Comparison of ENCODE assay signal across 16 mouse cellular contexts in genomic region chr5:68264206-68264605, GRCm38 (mm10).
"Had no signal": no experiment of that assay in that cellular context is flagged by ENCODE, and none has a peak within 500 bp of the region (broad histone marks: within the 10 kb centered on the region; RNA-seq: fewer than 3 reads in every experiment).

No protein-coding gene starts in this region.

- H3K4me3 ChIP-seq: liver, embryonic 12.5 days; midbrain, embryonic 10.5 days; midbrain, embryonic 12.5 days; myocyte; neural tube, embryonic 13.5 days; neural tube, embryonic 15.5 days; stomach, embryonic 15.5 days had no signal

- ATAC-seq: liver, embryonic 12.5 days; midbrain, embryonic 16.5 days had no signal

- H3K4me2 ChIP-seq: liver, embryonic 12.5 days; midbrain, embryonic 12.5 days; neural tube, embryonic 13.5 days; neural tube, embryonic 15.5 days; stomach, embryonic 15.5 days had no signal

- H3K27ac ChIP-seq: liver, embryonic 12.5 days; liver, embryonic 14.5 days; midbrain, embryonic 10.5 days; midbrain, embryonic 12.5 days; neural tube, embryonic 13.5 days; neural tube, embryonic 15.5 days; stomach, embryonic 15.5 days; stomach, postnatal 0 days had no signal

- H3K4me1 ChIP-seq: liver, embryonic 12.5 days; midbrain, embryonic 12.5 days; neural tube, embryonic 13.5 days; neural tube, embryonic 15.5 days; stomach, embryonic 15.5 days had no signal

- H3K9ac ChIP-seq: liver, embryonic 12.5 days; liver, embryonic 14.5 days; midbrain, embryonic 12.5 days; neural tube, embryonic 13.5 days; neural tube, embryonic 15.5 days; stomach, embryonic 15.5 days had no signal

- H3K36me3 ChIP-seq: liver, embryonic 12.5 days; midbrain, embryonic 10.5 days; midbrain, embryonic 12.5 days; neural tube, embryonic 13.5 days; neural tube, embryonic 15.5 days; stomach, embryonic 15.5 days had no signal

- H3K9me3 ChIP-seq: liver, embryonic 12.5 days; midbrain, embryonic 10.5 days; midbrain, embryonic 12.5 days; neural tube, embryonic 13.5 days; neural tube, embryonic 15.5 days; stomach, embryonic 15.5 days had no signal

- H3K27me3 ChIP-seq: liver, embryonic 12.5 days; midbrain, embryonic 12.5 days; neural tube, embryonic 13.5 days; neural tube, embryonic 15.5 days; stomach, embryonic 15.5 days had no signal

- DNase-seq: lung, adult 18-20 months; midbrain, embryonic 14.5 days; right cerebral cortex, postnatal 14 days; thymus, adult 2 months; thymus, postnatal 25 days; thymus, postnatal 4 days had no signal
